Mouse (Mus musculus) intestine, embryonic 16.5 days (tissue): ENCODE data around the gene Gm6614. TPM values are rescaled to one million over a fixed set of nuclear protein-coding genes. Genes with fewer than 3 reads are reported as not detected.

Experiments used
- ATAC-seq: fragments of 200-750 bp; cut with Nextera tagmentation; 2 replicates; pipeline ENCODE4 v1.8.0; 2017; ENCODE audit warnings: moderate TSS enrichment, moderate library complexity
- H3K27ac ChIP-seq: fragments of 300-500 bp; sonication (generic); 2 replicates; pipeline ENCODE4 v1.5.1; 2014; ENCODE audit warnings: mild to moderate bottlenecking, low read length
- H3K27me3 ChIP-seq: fragments of 300-500 bp; sonication (generic); replicated peaks from 2 replicates; pipeline ENCODE4 v1.6.1; 2014; ENCODE audit warnings: low read length, control low read depth, mixed read lengths; ENCODE audit not compliant: control insufficient read depth, insufficient read depth
- H3K36me3 ChIP-seq: fragments of 300-500 bp; sonication (generic); 2 replicates; pipeline ENCODE4 v1.6.1; 2014; ENCODE audit warnings: low read length, control low read depth; ENCODE audit not compliant: control insufficient read depth, insufficient read depth
- H3K4me1 ChIP-seq: fragments of 300-500 bp; sonication (generic); 2 replicates; pipeline ENCODE4 v1.6.1; 2014; ENCODE audit warnings: low read length, control low read depth, mixed read lengths; ENCODE audit not compliant: control insufficient read depth, insufficient read depth
- H3K4me2 ChIP-seq: fragments of 300-500 bp; sonication (generic); 2 replicates; pipeline ENCODE4 v1.6.1; 2014; ENCODE audit warnings: low read depth, low read length, control low read depth
- H3K4me3 ChIP-seq: fragments of 300-500 bp; sonication (generic); 2 replicates; pipeline ENCODE4 v1.5.1; 2014; ENCODE audit warnings: mild to moderate bottlenecking, low read length
- H3K9ac ChIP-seq: fragments of 300-500 bp; sonication (generic); 2 replicates; pipeline ENCODE4 v1.6.1; 2014; ENCODE audit warnings: low read depth, low read length
- H3K9me3 ChIP-seq: fragments of 300-500 bp; sonication (generic); 2 replicates; pipeline ENCODE4 v1.6.1; 2016; ENCODE audit warnings: low read length, control low read depth; ENCODE audit not compliant: control insufficient read depth
- WGBS: fragments of 180-500 bp; shearing (Covaris S2); extraction: QIAGEN DNeasy Blood & Tissue Kit; methylation state at CpG from one replicate; pipeline ENCODE4 v1.1.7; 2014; 5-methylcytosine and 5-hydroxymethylcytosine counted together
- polyA plus RNA-seq: library from polyadenylated mRNA; unstranded; fragments of >200 nt; fragmentation: Nextera tagmentation; extraction: Ambion mirVana; gene quantifications from 2 replicates; pipeline ENCODE4 v1.2.1, GENCODE M21; 2015

The Gm6614 gene
- polyA plus RNA-seq, 1 experiment from 2014 or later: not detected

DNA sequence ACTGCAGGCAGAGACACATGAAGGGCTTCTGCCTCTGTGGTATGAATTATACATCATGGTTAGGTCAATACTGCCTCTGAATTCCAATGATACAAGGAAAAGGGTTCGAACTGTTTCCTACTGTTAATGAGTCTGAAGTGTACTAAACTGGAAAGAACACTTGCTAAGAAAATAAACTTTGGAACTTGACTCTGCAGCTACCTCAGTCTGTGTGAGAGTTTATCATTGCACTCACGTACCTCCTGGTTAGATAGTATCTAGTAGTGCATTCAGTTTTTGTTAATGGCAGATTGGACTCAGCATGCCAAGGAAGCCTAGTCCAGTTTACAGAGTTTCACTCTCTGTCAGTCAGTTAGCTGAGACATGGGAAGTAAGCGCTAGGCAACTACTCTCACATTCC lies 26.6 kb downstream of the Gm6614 start:
- Histone ChIP-seq H3K9me3 (no peaks in the 10 kb centered on the region), H3K36me3 (no peaks in the 10 kb centered on the region), H3K4me2 (no peak overlapping the region), H3K4me3 (no peak overlapping the region), H3K27ac (no peak overlapping the region), H3K27me3 (no peaks in the 10 kb centered on the region), H3K4me1 (no peaks in the 10 kb centered on the region), H3K9ac (no peak overlapping the region)
- 74% methylated on average over 3 of the region's 3 CpGs for WGBS
- ATAC-seq: no peak

- H3K27me3 ChIP-seq: no peaks in the 10 kb centered on the region
- no peak overlapping the region for H3K9ac ChIP-seq
- no peaks in the 10 kb centered on the region for H3K9me3 ChIP-seq
- no peak for ATAC-seq
- WGBS: 67% methylated on average over 1 of the region's 1 CpGs
- H3K36me3 ChIP-seq: no peaks in the 10 kb centered on the region
- no peak overlapping the region for H3K4me3 ChIP-seq
- no peak overlapping the region for H3K4me2 ChIP-seq
- no peaks in the 10 kb centered on the region for H3K4me1 ChIP-seq
- no peak overlapping the region for H3K27ac ChIP-seq
Measured at GRCm38 (mm10) chr6:141962420-141962819, 48.8 kb downstream of the Gm6614 start.

- no peaks in the 10 kb centered on the region for H3K27me3 ChIP-seq
- H3K4me2 ChIP-seq: no peak overlapping the region
- 80% methylated on average over 3 of the region's 3 CpGs for whole genome bisulfite sequencing
- H3K4me1 ChIP-seq: no peaks in the 10 kb centered on the region
- H3K9me3 ChIP-seq: no peaks in the 10 kb centered on the region
- H3K4me3 ChIP-seq: no peak overlapping the region
- no peak for ATAC-seq
- no peaks in the 10 kb centered on the region for H3K36me3 ChIP-seq
- H3K9ac ChIP-seq: no peak overlapping the region
- H3K27ac ChIP-seq: no peak overlapping the region
Measured at GRCm38 (mm10) chr6:141961861-141962260, 49.4 kb downstream of the Gm6614 start.

DNA sequence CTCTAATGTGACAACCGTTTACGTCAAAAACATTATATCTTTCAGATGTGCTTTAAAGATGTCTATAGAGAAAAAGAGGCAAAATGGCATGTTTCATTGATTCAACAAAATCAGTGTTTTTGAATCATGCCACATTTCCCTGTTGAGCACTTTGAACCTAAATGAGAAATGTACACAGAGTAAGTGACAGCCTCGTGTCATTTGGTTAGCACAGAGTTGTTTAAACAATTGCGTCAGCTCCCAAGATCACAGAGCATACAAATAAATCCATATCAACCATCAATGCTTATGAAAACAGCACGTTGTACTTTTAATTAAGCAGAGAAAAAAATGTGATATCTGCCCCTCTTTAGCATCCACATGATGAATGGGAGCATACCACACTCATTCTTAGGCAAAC lies 50.7 kb downstream of the Gm6614 start:
- no peak for ATAC-seq
- H3K27ac ChIP-seq: no peak overlapping the region
- H3K4me1 ChIP-seq: no peaks in the 10 kb centered on the region
- H3K4me2 ChIP-seq: no peak overlapping the region
- WGBS: 59% methylated on average over 5 of the region's 5 CpGs
- H3K9me3 ChIP-seq: no peaks in the 10 kb centered on the region
- H3K9ac ChIP-seq: no peak overlapping the region
- H3K27me3 ChIP-seq: no peaks in the 10 kb centered on the region
- H3K4me3 ChIP-seq: no peak overlapping the region
- no peaks in the 10 kb centered on the region for H3K36me3 ChIP-seq

GRCm38 (mm10) chr6:141946862-141947261 lies 64.4 kb downstream of the Gm6614 start, which contains the start of gene Slco1a1:
TSS of gene Slco1a1 (minus strand) at chr6:141946962.
- ATAC-seq: no peak
- Histone ChIP-seq H3K27me3 (no peaks in the 10 kb centered on the region), H3K4me2 (no peak within 1 kb of the TSS), H3K36me3 (no peaks in the 10 kb centered on the region), H3K4me1 (no peaks in the 10 kb centered on the region), H3K9me3 (no peaks in the 10 kb centered on the region), H3K4me3 (no peak within 1 kb of the TSS), H3K27ac (no peak within 1 kb of the TSS), H3K9ac (no peak within 1 kb of the TSS)

DNA sequence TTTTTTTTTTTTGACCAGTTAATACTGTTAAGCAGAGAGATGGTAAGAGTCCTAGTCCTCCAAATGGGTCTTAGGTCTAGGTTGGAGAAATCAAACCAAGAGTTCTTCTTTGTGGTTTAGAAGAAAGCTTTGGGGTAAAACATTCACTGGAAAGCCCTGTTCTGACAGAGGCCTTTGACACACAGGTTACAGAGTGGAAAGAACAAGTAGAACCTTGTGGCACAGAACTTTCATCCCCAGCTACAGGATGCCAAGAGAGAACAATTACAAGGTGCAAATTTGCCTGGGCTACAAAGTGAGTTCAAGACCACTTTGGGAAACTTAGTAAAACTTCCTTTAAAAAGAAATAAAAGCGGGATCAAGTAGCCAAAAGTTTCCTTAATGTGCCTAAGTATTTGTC lies 70.8 kb downstream of the Gm6614 start:
- no peaks in the 10 kb centered on the region for H3K4me1 ChIP-seq
- no peak overlapping the region for H3K4me2 ChIP-seq
- ATAC-seq: no peak
- no peaks in the 10 kb centered on the region for H3K36me3 ChIP-seq
- H3K27me3 ChIP-seq: no peaks in the 10 kb centered on the region
- H3K4me3 ChIP-seq: no peak overlapping the region
- no peak overlapping the region for H3K27ac ChIP-seq
- WGBS: 90% methylated on average over 1 of the region's 1 CpGs
- no peaks in the 10 kb centered on the region for H3K9me3 ChIP-seq
- H3K9ac ChIP-seq: no peak overlapping the region

Other genes with a start within 250 kb of the Gm6614 start
- gene Gm5724, start 237.6 kb downstream of the Gm6614 start, polyA plus RNA-seq: not detected in 2 replicates
- not detected in 2 replicates for gene Slco1a4, start 155.2 kb downstream of the Gm6614 start, polyA plus RNA-seq
- gene Slco1a1, start 64.5 kb downstream of the Gm6614 start, polyA plus RNA-seq: not detected in 2 replicates
- not detected in 2 replicates for gene Slco1a6, start 197.1 kb upstream of the Gm6614 start, polyA plus RNA-seq